Mouse (Mus musculus) liver, embryonic 14.5 days (tissue): ENCODE measurements around the gene Trmt13.

ENCODE experiments used
- CTCF ChIP-seq: IDR thresholded peaks from 2 replicates; pipeline ENCODE4 v1.5.1; 2016; ENCODE audit warnings: antibody characterized with exemption, low read depth, control low read depth
- EP300 ChIP-seq: IDR thresholded peaks from 2 replicates; pipeline ENCODE4 v1.6.1; 2016; ENCODE audit warnings: antibody characterized with exemption, low read depth

- TF ChIP-seq CTCF (no peak), EP300 (no peak)
Observed at GRCm38 (mm10) chr3:116635799-116636198, 21.4 kb upstream of the Trmt13 start.
